Mouse (Mus musculus): ENCODE measurements around the gene Fbxl7.

DNA sequence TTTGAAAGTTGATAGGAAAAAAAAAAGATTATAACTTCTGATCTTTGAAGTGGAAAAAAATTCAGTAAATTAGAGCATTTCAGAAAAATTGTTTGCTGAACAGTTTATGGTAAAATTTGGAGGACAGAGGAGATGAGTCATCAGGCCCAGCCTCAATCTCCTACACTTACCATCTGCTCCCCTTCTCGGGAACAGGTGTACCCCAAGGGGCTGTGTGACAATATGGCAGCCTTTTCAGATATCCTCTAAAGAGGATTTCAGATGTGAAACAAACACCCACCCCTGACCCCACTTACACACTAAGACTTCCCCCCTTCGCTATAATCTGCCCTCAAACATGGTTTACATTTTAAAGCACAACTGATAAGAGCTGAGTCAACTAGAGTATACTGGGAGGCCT, 164.6 kb downstream of the Fbxl7 start:
- no peak for TF ChIP-seq CTCF (conservative IDR thresholded peaks at IDR 0.05; ENCODE audit: insufficient read depth, insufficient read length, low read depth, low read length)
- no peak for TF ChIP-seq POLR2A (IDR thresholded peaks at IDR 0.05; ENCODE audit: low read depth, low read length)

Measured in kidney, adult 2 months (tissue).